Mouse (Mus musculus): Measurements from ENCODE around the gene Cenpx. TPM values are rescaled to one million over a fixed set of nuclear protein-coding genes. Genes with fewer than 3 reads are reported as not detected.

The Cenpx gene
- polyA plus RNA-seq, 1 experiment from 2014 or later = 88.8 TPM

GRCm38 (mm10) chr11:120707225-120707624 is 6.3 kb downstream of the Cenpx start:
- no peak overlapping the region for H3K9ac ChIP-seq (ENCODE audit: low read depth, low read length)
- peaks cover 8% of the 10 kb centered on the region for H3K36me3 ChIP-seq (ENCODE audit: control insufficient read depth, insufficient read depth, low read length)
- H3K4me1 ChIP-seq (ENCODE audit: control insufficient read depth, insufficient read depth, low read length) = peaks cover 19% of the 10 kb centered on the region
- no peak overlapping the region for H3K27ac ChIP-seq (ENCODE audit: low read length)
- ATAC-seq = no peak
- 10% methylated on average over 11 of the region's 12 CpGs for WGBS
- H3K4me2 ChIP-seq (ENCODE audit: low read length) = no peak overlapping the region
- H3K4me3 ChIP-seq (ENCODE audit: low read depth, low read length) = no peak overlapping the region
- H3K9me3 ChIP-seq (replicated peaks; ENCODE audit: control insufficient read depth, low read length, poor library complexity, severe bottlenecking) = no peaks in the 10 kb centered on the region
- no peaks in the 10 kb centered on the region for H3K27me3 ChIP-seq (ENCODE audit: control insufficient read depth, insufficient read depth, low read depth, low read length)

DNA sequence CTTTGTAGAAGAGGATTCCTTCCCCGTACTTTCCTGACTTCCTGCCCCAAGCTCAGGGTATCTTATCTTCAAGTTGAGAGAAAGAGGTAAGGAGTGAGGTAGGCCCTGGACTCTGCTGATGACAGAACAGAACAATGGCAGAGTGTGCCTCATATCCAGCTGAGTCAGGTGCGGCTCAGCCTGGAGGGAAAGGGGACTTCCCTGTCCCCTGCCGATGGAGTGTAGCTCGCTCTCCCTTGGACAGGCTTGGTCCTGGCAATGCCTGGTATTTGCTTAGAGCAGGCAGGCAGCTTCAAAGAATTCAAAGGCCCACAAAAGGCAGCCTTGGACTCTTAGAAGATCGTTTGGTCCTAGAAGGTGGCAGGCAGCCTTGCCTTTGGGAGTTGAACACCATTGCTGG is 7.4 kb downstream of the Cenpx start:
- WGBS = 64% methylated on average over 5 of the region's 5 CpGs
- no peaks in the 10 kb centered on the region for H3K9me3 ChIP-seq (replicated peaks; ENCODE audit: control insufficient read depth, low read length, poor library complexity, severe bottlenecking)
- peaks cover 11% of the 10 kb centered on the region for H3K36me3 ChIP-seq (ENCODE audit: control insufficient read depth, insufficient read depth, low read length)
- H3K4me2 ChIP-seq (ENCODE audit: low read length) = no peak overlapping the region
- H3K9ac ChIP-seq (ENCODE audit: low read depth, low read length) = no peak overlapping the region
- no peak overlapping the region for H3K27ac ChIP-seq (ENCODE audit: low read length)
- peaks cover 19% of the 10 kb centered on the region for H3K4me1 ChIP-seq (ENCODE audit: control insufficient read depth, insufficient read depth, low read length)
- ATAC-seq = no peak
- no peak overlapping the region for H3K4me3 ChIP-seq (ENCODE audit: low read depth, low read length)
- no peaks in the 10 kb centered on the region for H3K27me3 ChIP-seq (ENCODE audit: control insufficient read depth, insufficient read depth, low read depth, low read length)

GRCm38 (mm10) chr11:120704486-120705325 is 8.8 kb downstream of the Cenpx start:
- Histone ChIP-seq H3K9ac (ENCODE audit: low read depth, low read length) (peak overlapping the region; percentile 39; the same call in 1 of the 2 replicates), H3K4me2 (ENCODE audit: low read length) (no peak overlapping the region), H3K9me3 (replicated peaks; ENCODE audit: control insufficient read depth, low read length, poor library complexity, severe bottlenecking) (no peaks in the 10 kb centered on the region), H3K4me3 (ENCODE audit: low read depth, low read length) (no peak overlapping the region), H3K4me1 (ENCODE audit: control insufficient read depth, insufficient read depth, low read length) (peaks cover 19% of the 10 kb centered on the region), H3K36me3 (ENCODE audit: control insufficient read depth, insufficient read depth, low read length) (peaks cover 10% of the 10 kb centered on the region), H3K27ac (ENCODE audit: low read length) (no peak overlapping the region), H3K27me3 (ENCODE audit: control insufficient read depth, insufficient read depth, low read depth, low read length) (no peaks in the 10 kb centered on the region)
- ATAC-seq = peak; percentile 31; the same call in 1 of the 2 replicates
- 16% methylated on average over 8 of the region's 8 CpGs for WGBS

- no peak for ATAC-seq
- Histone ChIP-seq H3K36me3 (ENCODE audit: control insufficient read depth, insufficient read depth, low read length) (peaks cover 5% of the 10 kb centered on the region), H3K4me2 (ENCODE audit: low read length) (no peak overlapping the region), H3K9me3 (replicated peaks; ENCODE audit: control insufficient read depth, low read length, poor library complexity, severe bottlenecking) (no peaks in the 10 kb centered on the region), H3K27ac (ENCODE audit: low read length) (no peak overlapping the region), H3K27me3 (ENCODE audit: control insufficient read depth, insufficient read depth, low read depth, low read length) (no peaks in the 10 kb centered on the region), H3K9ac (ENCODE audit: low read depth, low read length) (peak overlapping the region; percentile 39), H3K4me3 (ENCODE audit: low read depth, low read length) (no peak overlapping the region), H3K4me1 (ENCODE audit: control insufficient read depth, insufficient read depth, low read length) (peaks cover 19% of the 10 kb centered on the region)
- WGBS = 37% methylated on average over 15 of the region's 15 CpGs
Measured at GRCm38 (mm10) chr11:120703696-120704454, 9.7 kb downstream of the Cenpx start.

- Histone ChIP-seq H3K4me1 (ENCODE audit: control insufficient read depth, insufficient read depth, low read length) (peaks cover 6% of the 10 kb centered on the region; the same call in 1 of the 2 replicates), H3K36me3 (ENCODE audit: control insufficient read depth, insufficient read depth, low read length) (peaks cover 4% of the 10 kb centered on the region; the same call in 1 of the 2 replicates), H3K27me3 (ENCODE audit: control insufficient read depth, insufficient read depth, low read depth, low read length) (no peaks in the 10 kb centered on the region), H3K9ac (ENCODE audit: low read depth, low read length) (no peak overlapping the region), H3K4me2 (ENCODE audit: low read length) (no peak overlapping the region), H3K4me3 (ENCODE audit: low read depth, low read length) (no peak overlapping the region), H3K27ac (ENCODE audit: low read length) (no peak overlapping the region), H3K9me3 (replicated peaks; ENCODE audit: control insufficient read depth, low read length, poor library complexity, severe bottlenecking) (no peaks in the 10 kb centered on the region)
- 70% methylated on average over 10 of the region's 10 CpGs for WGBS
- no peak for ATAC-seq
Measured at GRCm38 (mm10) chr11:120697741-120698140, 15.8 kb downstream of the Cenpx start.

GRCm38 (mm10) chr11:120696568-120696967 is 17.0 kb downstream of the Cenpx start:
- no peak overlapping the region for H3K27ac ChIP-seq (ENCODE audit: low read length)
- no peaks in the 10 kb centered on the region for H3K9me3 ChIP-seq (replicated peaks; ENCODE audit: control insufficient read depth, low read length, poor library complexity, severe bottlenecking)
- ATAC-seq = no peak
- 92% methylated on average over 6 of the region's 6 CpGs for WGBS
- no peak overlapping the region for H3K4me2 ChIP-seq (ENCODE audit: low read length)
- no peaks in the 10 kb centered on the region for H3K27me3 ChIP-seq (ENCODE audit: control insufficient read depth, insufficient read depth, low read depth, low read length)
- no peak overlapping the region for H3K4me3 ChIP-seq (ENCODE audit: low read depth, low read length)
- H3K4me1 ChIP-seq (ENCODE audit: control insufficient read depth, insufficient read depth, low read length) = peaks cover 6% of the 10 kb centered on the region; the same call in 1 of the 2 replicates
- no peak overlapping the region for H3K9ac ChIP-seq (ENCODE audit: low read depth, low read length)
- H3K36me3 ChIP-seq (ENCODE audit: control insufficient read depth, insufficient read depth, low read length) = peaks cover 4% of the 10 kb centered on the region; the same call in 1 of the 2 replicates

GRCm38 (mm10) chr11:120695641-120696040 is 17.9 kb downstream of the Cenpx start:
- H3K36me3 ChIP-seq (ENCODE audit: control insufficient read depth, insufficient read depth, low read length) = no peaks in the 10 kb centered on the region
- 0 out of 2 replicates have a peak overlapping the region, but pooled peaks have one; percentile 5 for H3K27ac ChIP-seq (ENCODE audit: low read length)
- H3K4me2 ChIP-seq (ENCODE audit: low read length) = no peak overlapping the region
- 40% methylated on average over 12 of the region's 12 CpGs for WGBS
- no peak overlapping the region for H3K9ac ChIP-seq (ENCODE audit: low read depth, low read length)
- H3K4me1 ChIP-seq (ENCODE audit: control insufficient read depth, insufficient read depth, low read length) = peaks cover 6% of the 10 kb centered on the region; the same call in 1 of the 2 replicates
- ATAC-seq = peak; percentile 63
- H3K27me3 ChIP-seq (ENCODE audit: control insufficient read depth, insufficient read depth, low read depth, low read length) = no peaks in the 10 kb centered on the region
- no peaks in the 10 kb centered on the region for H3K9me3 ChIP-seq (replicated peaks; ENCODE audit: control insufficient read depth, low read length, poor library complexity, severe bottlenecking)
- H3K4me3 ChIP-seq (ENCODE audit: low read depth, low read length) = no peak overlapping the region

DNA sequence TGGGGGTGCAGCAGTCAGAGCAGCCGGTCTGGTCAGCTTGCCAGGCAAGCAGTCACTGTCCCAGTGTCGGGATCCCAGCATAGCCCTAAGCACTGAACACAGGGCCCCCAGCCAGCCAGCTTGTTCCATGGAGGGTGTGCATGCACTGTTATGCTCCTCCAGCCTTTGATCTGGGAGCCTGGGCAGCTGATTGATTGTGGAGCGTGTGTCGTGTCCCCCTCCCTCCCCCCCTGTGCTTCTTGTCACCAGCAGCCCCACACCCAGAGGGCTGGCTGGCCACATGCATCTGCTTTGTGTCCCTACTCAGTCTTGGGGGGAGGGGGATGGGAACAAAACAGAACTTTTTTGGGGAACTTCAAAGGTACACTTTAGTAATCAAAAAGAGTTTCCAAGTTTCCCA is 18.4 kb downstream of the Cenpx start:
- Histone ChIP-seq H3K4me2 (ENCODE audit: low read length) (no peak overlapping the region), H3K36me3 (ENCODE audit: control insufficient read depth, insufficient read depth, low read length) (peaks cover 2% of the 10 kb centered on the region; the same call in 1 of the 2 replicates), H3K27me3 (ENCODE audit: control insufficient read depth, insufficient read depth, low read depth, low read length) (no peaks in the 10 kb centered on the region), H3K9me3 (replicated peaks; ENCODE audit: control insufficient read depth, low read length, poor library complexity, severe bottlenecking) (no peaks in the 10 kb centered on the region), H3K27ac (ENCODE audit: low read length) (0 out of 2 replicates have a peak overlapping the region, but pooled peaks have one; percentile 4), H3K9ac (ENCODE audit: low read depth, low read length) (no peak overlapping the region), H3K4me1 (ENCODE audit: control insufficient read depth, insufficient read depth, low read length) (peaks cover 6% of the 10 kb centered on the region; the same call in 1 of the 2 replicates), H3K4me3 (ENCODE audit: low read depth, low read length) (no peak overlapping the region)
- whole genome bisulfite sequencing = 10% methylated on average over 4 of the region's 4 CpGs
- ATAC-seq = peak; percentile 75

Data from midbrain, embryonic 16.5 days (tissue).